Mouse (Mus musculus) CH12F3 (cell line): Measurements from ENCODE around the gene Cyp24a1.

Source experiments
- in situ Hi-C: fragments of 300-500 bp; cut with MboI; formaldehyde crosslinking; loops from 2 replicates; pipeline ENCODE4 v1.14.3; 2020; ENCODE audit warnings: low sequenced_read_pairs

The Cyp24a1 gene

DNA sequence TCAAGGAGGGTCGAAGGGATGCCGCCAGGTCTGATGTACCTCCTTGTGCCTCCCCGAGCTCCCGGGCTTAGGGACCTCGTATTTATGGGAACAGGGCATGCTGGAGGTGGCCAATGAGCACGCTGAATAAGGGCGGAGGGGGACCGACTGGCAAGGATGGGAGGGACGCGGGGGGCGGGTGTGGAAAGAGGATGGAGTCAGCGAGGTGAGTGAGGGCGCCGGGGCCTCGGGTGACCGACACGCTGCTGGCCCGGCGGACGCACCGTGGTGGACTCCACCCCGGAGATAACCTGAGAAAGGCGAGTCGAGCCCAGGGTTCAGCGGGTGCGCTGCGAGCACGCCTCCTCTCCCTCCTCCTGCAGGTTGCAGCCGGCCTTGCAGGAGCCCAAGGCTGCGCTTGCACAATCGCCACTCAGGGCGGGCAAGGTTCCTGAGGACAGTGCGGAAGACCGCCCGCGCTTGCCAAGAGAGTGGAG lies at the start of gene Cyp24a1:
Gene Cyp24a1 (minus strand): TSS at position 55 of the 476 bp plus-strand sequence.
- in situ Hi-C loops = no loop called here

GRCm38 (mm10) chr2:170545745-170546144 lies 48.8 kb upstream of the Cyp24a1 start:
- in situ Hi-C loops = no loop called here

GRCm38 (mm10) chr2:170544950-170545349 lies 48.0 kb upstream of the Cyp24a1 start:
- in situ Hi-C loops = no loop called here

- in situ Hi-C loops = no loop called here
These were observed 47.2 kb upstream of the Cyp24a1 start for GRCm38 (mm10) chr2:170544159-170544558.

DNA sequence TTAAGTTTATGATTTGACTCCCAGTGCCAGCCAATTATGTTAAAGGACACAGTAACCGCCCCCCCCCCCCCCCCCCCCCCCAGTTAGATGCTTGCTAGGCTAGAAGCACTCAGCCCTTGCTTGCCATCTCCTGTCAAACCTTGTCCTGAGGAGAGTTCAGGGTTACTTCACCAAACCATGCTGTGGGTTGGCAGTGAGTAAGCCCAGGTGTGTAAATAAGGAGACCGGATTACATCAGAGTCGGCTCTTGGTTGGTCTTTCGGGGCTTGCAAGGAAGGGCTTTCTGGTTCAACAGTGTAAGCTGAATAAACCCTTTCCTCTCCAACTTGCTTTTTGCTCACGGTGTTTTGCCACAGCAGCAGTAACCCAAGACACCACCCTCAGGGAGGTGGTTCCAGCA lies 46.7 kb upstream of the Cyp24a1 start:
- in situ Hi-C loops = no loop called here

DNA sequence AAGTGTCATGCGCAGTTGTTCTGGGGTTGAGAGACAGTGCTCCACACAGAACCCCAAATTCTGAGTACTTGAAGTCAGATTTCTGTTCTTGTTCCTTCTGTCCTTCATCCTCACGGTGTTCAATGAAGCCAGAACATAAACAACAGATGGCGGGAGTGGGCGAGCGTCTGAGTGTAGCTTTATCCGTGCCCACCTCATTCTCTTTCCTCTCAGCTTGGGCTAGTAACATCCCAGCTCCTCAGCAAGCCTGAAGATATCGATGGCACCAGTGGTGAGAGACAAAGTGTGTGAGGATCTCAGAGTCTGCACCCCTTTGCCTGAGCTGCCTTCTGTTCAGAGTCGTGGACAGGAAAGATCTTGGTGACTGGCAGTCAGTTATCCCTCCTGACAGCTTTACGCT lies 42.3 kb upstream of the Cyp24a1 start:
- in situ Hi-C loops = no loop called here

GRCm38 (mm10) chr2:170535841-170536240 lies 38.9 kb upstream of the Cyp24a1 start:
- in situ Hi-C loops = no loop called here

DNA sequence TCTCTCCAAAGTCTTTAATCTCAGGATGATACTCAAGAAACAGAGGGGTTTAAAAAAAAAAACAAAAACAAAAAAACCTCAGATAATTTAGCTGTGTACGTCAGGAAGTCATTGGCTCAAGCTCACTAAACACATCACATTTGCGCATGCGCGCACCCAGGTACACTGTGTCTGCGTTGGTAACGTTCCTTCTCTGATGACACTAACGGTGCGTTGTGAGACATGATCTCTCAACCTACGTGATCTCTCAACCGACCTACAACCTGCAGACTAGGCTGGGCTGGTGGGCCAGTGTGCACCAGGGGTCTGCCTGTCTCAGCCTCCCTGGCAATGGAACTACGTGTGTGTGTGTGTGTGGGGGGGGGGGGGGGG lies 37.8 kb upstream of the Cyp24a1 start:
- in situ Hi-C loops = no loop called here

- in situ Hi-C loops = no loop called here
These were observed 37.3 kb upstream of the Cyp24a1 start for GRCm38 (mm10) chr2:170534116-170534802.

GRCm38 (mm10) chr2:170530256-170530655 lies 33.3 kb upstream of the Cyp24a1 start:
- in situ Hi-C loops = no loop called here

DNA sequence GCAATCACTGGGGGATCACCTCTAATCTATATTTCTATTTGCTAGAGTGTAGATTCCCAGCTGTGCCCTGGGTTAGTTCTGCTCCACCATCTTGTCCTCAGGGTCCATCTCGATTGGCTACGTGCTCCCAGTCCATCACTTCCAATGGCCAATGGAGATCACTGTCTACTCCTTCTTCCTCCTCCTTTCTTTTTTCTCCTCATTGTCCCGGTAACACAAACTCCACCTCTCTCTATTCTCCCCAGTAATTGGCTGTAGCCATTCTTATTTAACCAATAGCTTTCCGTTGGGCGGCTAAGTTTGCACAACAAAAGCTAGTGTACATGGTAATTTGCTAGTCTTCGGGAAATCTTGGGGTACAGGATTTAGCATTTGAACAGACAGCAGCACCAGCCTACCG lies 32.8 kb upstream of the Cyp24a1 start:
- in situ Hi-C loops = loop anchor here (10.0 kb wide), 1 partner anchor 345 kb away; no protein-coding TSS in a partner anchor

DNA sequence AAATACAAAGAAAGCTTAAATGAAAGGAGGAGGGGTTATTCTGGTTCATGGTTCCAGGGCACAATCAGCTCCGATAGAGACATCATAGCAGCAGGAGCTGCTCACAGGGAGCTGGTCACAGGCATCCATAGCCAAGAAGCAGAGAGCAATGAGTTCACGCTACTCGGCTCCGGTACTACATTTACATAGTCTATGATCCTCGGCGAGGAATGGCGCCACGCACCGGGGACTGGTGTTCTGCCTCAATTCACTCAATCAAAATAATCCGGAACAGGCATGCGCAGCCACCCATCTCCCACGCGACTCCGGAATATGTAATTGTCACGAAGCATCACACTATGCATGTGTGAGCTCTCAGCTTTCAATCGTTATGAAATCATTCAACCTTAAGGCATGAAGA lies 31.1 kb upstream of the Cyp24a1 start:
- in situ Hi-C loops = loop anchor here (10.0 kb wide), 1 partner anchor 347 kb away; no protein-coding TSS in a partner anchor

GRCm38 (mm10) chr2:170526513-170526912 lies 29.6 kb upstream of the Cyp24a1 start:
- in situ Hi-C loops = loop anchor here (10.0 kb wide), 1 partner anchor 348 kb away; no protein-coding TSS in a partner anchor

- in situ Hi-C loops = loop anchor here (10.0 to 25.0 kb wide), 2 partner anchors 354 to 408 kb away; no protein-coding TSS in a partner anchor
These were observed 23.5 kb upstream of the Cyp24a1 start for GRCm38 (mm10) chr2:170520321-170520971.

DNA sequence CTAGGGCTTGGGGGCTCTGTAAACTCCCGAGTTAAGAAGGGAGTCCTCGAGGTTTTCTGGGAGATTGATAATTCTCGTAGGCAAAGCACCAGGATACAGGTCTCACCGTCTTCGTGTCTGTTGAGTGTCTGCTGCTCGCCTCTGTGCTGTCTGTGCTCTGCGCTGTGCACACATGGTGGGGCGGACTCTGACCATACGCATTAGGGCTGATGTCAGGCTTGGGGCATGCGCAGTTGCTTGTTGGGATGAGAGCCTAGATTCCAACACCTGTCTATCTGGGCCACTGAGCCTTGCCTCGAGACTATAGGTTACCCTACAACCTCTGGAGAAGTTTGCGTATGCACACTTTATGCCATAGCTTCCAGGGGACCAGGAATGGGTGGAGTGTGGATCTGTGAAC lies 16.8 kb upstream of the Cyp24a1 start:
- in situ Hi-C loops = loop anchor here (10.0 to 25.0 kb wide), 2 partner anchors 401 to 1701 kb away; no protein-coding TSS in a partner anchor

GRCm38 (mm10) chr2:170511073-170511891 lies 14.3 kb upstream of the Cyp24a1 start:
- in situ Hi-C loops = loop anchor here (10.0 to 25.0 kb wide), 2 partner anchors 399 to 1704 kb away; no protein-coding TSS in a partner anchor

DNA sequence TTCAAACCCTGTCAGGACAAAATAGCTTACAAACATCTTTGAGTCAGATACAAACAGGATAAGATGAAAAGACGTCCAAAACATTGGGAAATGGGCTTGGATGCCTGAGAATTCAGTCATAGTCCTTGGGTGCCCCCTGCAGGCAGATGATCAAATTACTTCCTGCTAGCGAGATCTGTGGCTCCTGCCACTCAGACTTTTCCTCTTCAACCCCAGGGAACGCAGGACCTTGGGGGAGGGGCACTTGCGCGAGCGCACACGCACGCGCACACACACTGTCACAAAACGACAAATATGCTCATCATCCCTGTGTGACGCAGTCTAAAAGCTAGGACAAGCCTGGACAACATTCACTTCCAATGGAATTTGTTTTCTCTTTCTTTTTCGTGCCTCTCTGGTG lies 11.9 kb upstream of the Cyp24a1 start:
- in situ Hi-C loops = loop anchor here (10.0 to 25.0 kb wide), 2 partner anchors 64 to 397 kb away; no protein-coding TSS in a partner anchor

- in situ Hi-C loops = loop anchor here (10.0 to 25.0 kb wide), 2 partner anchors 63 to 395 kb away; no protein-coding TSS in a partner anchor
These were observed 10.8 kb upstream of the Cyp24a1 start for GRCm38 (mm10) chr2:170507734-170508133.

DNA sequence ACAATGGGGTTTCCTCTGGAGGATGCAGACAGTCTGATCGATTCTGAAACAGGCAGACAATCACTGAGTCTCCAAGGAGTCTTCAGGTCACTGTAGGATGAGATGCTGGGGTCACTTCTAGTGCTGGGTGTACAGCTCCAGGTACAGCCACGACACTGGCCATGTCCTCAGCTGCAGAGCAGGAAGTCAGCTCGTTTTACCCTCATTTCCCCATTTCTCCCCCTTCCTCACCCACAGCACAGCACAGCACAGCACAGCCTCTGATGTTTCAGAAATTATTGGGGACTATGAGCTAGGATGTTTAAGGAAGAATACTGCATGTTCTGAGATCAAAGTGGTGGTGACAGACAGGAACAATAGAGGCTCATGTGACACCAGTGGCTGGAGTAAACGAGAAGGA lies 7.0 kb upstream of the Cyp24a1 start:
- in situ Hi-C loops = loop anchor here (10.0 to 25.0 kb wide), 2 partner anchors 59 to 392 kb away; no protein-coding TSS in a partner anchor

DNA sequence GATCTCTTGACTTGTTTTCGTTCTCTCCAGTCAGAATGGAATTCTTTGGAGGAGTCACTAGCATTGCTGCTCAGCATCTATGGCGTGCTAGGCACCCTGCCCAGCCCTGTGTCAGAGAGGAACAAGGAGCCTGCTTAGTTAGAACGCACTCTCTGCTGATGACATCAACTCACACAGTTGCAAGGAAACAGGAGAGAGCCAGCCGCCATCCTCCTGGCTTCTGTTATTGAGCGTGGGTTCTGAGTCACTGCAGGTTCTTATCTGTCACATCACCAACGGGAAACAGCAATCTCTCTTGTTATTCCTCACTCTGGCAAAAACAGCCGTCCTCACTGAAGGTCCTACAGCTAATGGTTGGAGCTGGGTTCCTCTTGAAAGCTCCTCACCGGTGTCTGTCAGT lies 6.4 kb upstream of the Cyp24a1 start:
- in situ Hi-C loops = loop anchor here (10.0 to 25.0 kb wide), 2 partner anchors 59 to 391 kb away; no protein-coding TSS in a partner anchor

GRCm38 (mm10) chr2:170498011-170498410 lies 1.1 kb upstream of the Cyp24a1 start:
- in situ Hi-C loops = no loop called here
